Mouse (Mus musculus) liver, embryonic 14.5 days (tissue): Measurements from ENCODE around the gene Peli3.

Experiments used
- CTCF ChIP-seq: IDR thresholded peaks from 2 replicates; pipeline ENCODE4 v1.5.1; 2016; ENCODE audit warnings: antibody characterized with exemption, low read depth, control low read depth
- EP300 ChIP-seq: IDR thresholded peaks from 2 replicates; pipeline ENCODE4 v1.6.1; 2016; ENCODE audit warnings: antibody characterized with exemption, low read depth

GRCm38 (mm10) chr19:4990256-4990625, 47.3 kb upstream of the Peli3 start, which contains the start of gene Npas4:
- TF ChIP-seq EP300 (no peak), CTCF (no peak)
